11 mouse cellular contexts compared by ENCODE assay signal in genomic region chr13:32803701-32804345, GRCm38 (mm10). TPM values are rescaled to one million over a fixed set of nuclear protein-coding genes. Genes with fewer than 3 reads are reported as not detected.
DNase-seq lines count a peak whose midpoint lies in the region; ATAC-seq and TF ChIP-seq lines count a peak whose summit lies in the region.
"Had no signal": no experiment of that assay in that cellular context is flagged by ENCODE, and none has a peak within 500 bp of the region (broad histone marks: within the 10 kb centered on the region; RNA-seq: fewer than 3 reads in every experiment).

No protein-coding gene starts in this region.

- no peak for TF ChIP-seq CTCF in hindbrain, postnatal 0 days (IDR thresholded peaks at IDR 0.05; ENCODE audit: low read depth)
- no peak for TF ChIP-seq CTCF in midbrain, postnatal 0 days (IDR thresholded peaks at IDR 0.05)

- 67% methylated on average over 4 of the region's 4 CpGs for WGBS in kidney, embryonic 14.5 days
- 74% methylated on average over 4 of the region's 4 CpGs for WGBS in embryonic facial prominence, embryonic 11.5 days
- WGBS in hindbrain, postnatal 0 days = 66% methylated on average over 4 of the region's 4 CpGs
- 54% methylated on average over 4 of the region's 4 CpGs for WGBS in midbrain, postnatal 0 days

- H3K27me3 ChIP-seq in kidney, embryonic 14.5 days (ENCODE audit: control insufficient read depth, insufficient read depth, low read length) = no peaks in the 10 kb centered on the region
- no peaks in the 10 kb centered on the region for H3K27me3 ChIP-seq in embryonic facial prominence, embryonic 11.5 days (ENCODE audit: control insufficient read depth, insufficient read depth, low read length)
- no peaks in the 10 kb centered on the region for H3K27me3 ChIP-seq in hindbrain, postnatal 0 days (ENCODE audit: insufficient read depth, low read length)
- no peaks in the 10 kb centered on the region for H3K27me3 ChIP-seq in midbrain, postnatal 0 days (ENCODE audit: insufficient read depth, low read length)
- H3K27me3 ChIP-seq: Patski had no signal

- H3K9ac ChIP-seq in kidney, embryonic 14.5 days (ENCODE audit: low read depth, low read length) = peak overlapping the region; percentile 14; the same call in 1 of the 2 replicates
- H3K9ac ChIP-seq in embryonic facial prominence, embryonic 11.5 days (replicated peaks; ENCODE audit: low read length) = no peak overlapping the region
- H3K9ac ChIP-seq in hindbrain, postnatal 0 days (replicated peaks; ENCODE audit: low read length) = peak overlapping the region; percentile 85
- H3K9ac ChIP-seq in midbrain, postnatal 0 days (replicated peaks; ENCODE audit: low read length, poor library complexity, severe bottlenecking) = peak overlapping the region; percentile 95

- H3K9me3 ChIP-seq in kidney, embryonic 14.5 days (ENCODE audit: control insufficient read depth, low read length) = no peaks in the 10 kb centered on the region
- H3K9me3 ChIP-seq in embryonic facial prominence, embryonic 11.5 days (replicated peaks; ENCODE audit: control insufficient read depth, low read length) = no peaks in the 10 kb centered on the region
- no peaks in the 10 kb centered on the region for H3K9me3 ChIP-seq in hindbrain, postnatal 0 days (ENCODE audit: low read length)
- H3K9me3 ChIP-seq in midbrain, postnatal 0 days (ENCODE audit: low read length) = no peaks in the 10 kb centered on the region

- H3K4me2 ChIP-seq in kidney, embryonic 14.5 days (replicated peaks; ENCODE audit: low read depth, low read length) = peak overlapping the region; percentile 92
- peak overlapping the region; percentile 89 for H3K4me2 ChIP-seq in embryonic facial prominence, embryonic 11.5 days (ENCODE audit: low read depth, low read length)
- H3K4me2 ChIP-seq in hindbrain, postnatal 0 days (ENCODE audit: low read depth, low read length) = peak overlapping the region; percentile 70
- H3K4me2 ChIP-seq in midbrain, postnatal 0 days (ENCODE audit: low read depth, low read length, poor library complexity, severe bottlenecking) = peak overlapping the region; percentile 74

- H3K4me1 ChIP-seq in kidney, embryonic 14.5 days (ENCODE audit: control insufficient read depth, insufficient read depth, low read length) = peaks cover 10% of the 10 kb centered on the region; the same call in 1 of the 2 replicates
- no peaks in the 10 kb centered on the region for H3K4me1 ChIP-seq in embryonic facial prominence, embryonic 11.5 days (ENCODE audit: control insufficient read depth, insufficient read depth, low read length)
- peaks cover 13% of the 10 kb centered on the region for H3K4me1 ChIP-seq in hindbrain, postnatal 0 days (ENCODE audit: insufficient read depth, low read length)
- H3K4me1 ChIP-seq in midbrain, postnatal 0 days (ENCODE audit: insufficient read depth, low read length) = peaks cover 8% of the 10 kb centered on the region

- H3K27ac ChIP-seq in kidney, embryonic 14.5 days (ENCODE audit: low read depth, low read length) = no peak overlapping the region
- no peak overlapping the region for H3K27ac ChIP-seq in embryonic facial prominence, embryonic 11.5 days (replicated peaks; ENCODE audit: low read depth, low read length)
- no peak overlapping the region for H3K27ac ChIP-seq in hindbrain, postnatal 0 days
- no peak overlapping the region for H3K27ac ChIP-seq in midbrain, postnatal 0 days (ENCODE audit: low read depth, low read length)

- peaks cover 21% of the 10 kb centered on the region for H3K36me3 ChIP-seq in kidney, embryonic 14.5 days (ENCODE audit: control insufficient read depth, insufficient read depth, low read length)
- H3K36me3 ChIP-seq in embryonic facial prominence, embryonic 11.5 days (replicated peaks; ENCODE audit: control insufficient read depth, insufficient read depth, low read depth, low read length) = no peaks in the 10 kb centered on the region
- peaks cover 20% of the 10 kb centered on the region for H3K36me3 ChIP-seq in hindbrain, postnatal 0 days (ENCODE audit: insufficient read depth, low read length)
- H3K36me3 ChIP-seq in midbrain, postnatal 0 days (ENCODE audit: insufficient read depth, low read length) = peaks cover 21% of the 10 kb centered on the region

- no peak for DNase-seq in kidney, adult 11 months
- DNase-seq in embryonic facial prominence, embryonic 11.5 days (ENCODE audit: low spot score) = no peak
- no peak for DNase-seq in hindbrain, postnatal 0 days (ENCODE audit: low spot score)
- no peak for DNase-seq in midbrain, postnatal 0 days (ENCODE audit: low spot score)
- DNase-seq in layer of hippocampus, postnatal 36 days = no peak
- DNase-seq in cerebellum, adult 11-12 months = no peak
- DNase-seq: lung, postnatal 14 days; thymus, postnatal 25 days had no signal

- peak overlapping the region; percentile 84 for H3K4me3 ChIP-seq in kidney, embryonic 14.5 days (ENCODE audit: low read length)
- no peak overlapping the region for H3K4me3 ChIP-seq in embryonic facial prominence, embryonic 11.5 days (ENCODE audit: low read depth, low read length)
- peak overlapping the region; percentile 91 for H3K4me3 ChIP-seq in hindbrain, postnatal 0 days (ENCODE audit: low read length)
- peak overlapping the region; percentile 93 for H3K4me3 ChIP-seq in midbrain, postnatal 0 days (ENCODE audit: low read depth, low read length)

- no peak for ATAC-seq in kidney, embryonic 14.5 days (ENCODE audit: low FRiP score, low TSS enrichment)
- ATAC-seq in embryonic facial prominence, embryonic 11.5 days (replicated peaks; ENCODE audit: insufficient number of reproducible peaks, low FRiP score, low TSS enrichment, low read depth) = no peak
- no peak for ATAC-seq in hindbrain, postnatal 0 days
- ATAC-seq in midbrain, postnatal 0 days (ENCODE audit: low FRiP score) = no peak
- no peak for ATAC-seq in cerebellum, adult (ENCODE audit: insufficient number of reproducible peaks, low FRiP score, low TSS enrichment)
- ATAC-seq: Patski had no signal

RNA-seq across cellular contexts. Expression of gene D930007J09Rik, which starts 1.2 kb away (rescaled TPM):
- polyA plus RNA-seq in kidney, embryonic 14.5 days (2014; fragmentation: Nextera tagmentation; extraction: Ambion mirVana) = not detected in 2 replicates
- not detected in 2 replicates for polyA plus RNA-seq in embryonic facial prominence, embryonic 11.5 days (2014; fragmentation: Nextera tagmentation; extraction: Ambion mirVana)
- total RNA-seq in hindbrain, postnatal 0 days (2014; rRNA removed) = not detected in 2 replicates
- polyA plus RNA-seq in hindbrain, postnatal 0 days (2015; fragmentation: Nextera tagmentation; extraction: Ambion mirVana) = not detected in 2 replicates
- not detected in 2 replicates for total RNA-seq in midbrain, postnatal 0 days (2014; rRNA removed)
- polyA plus RNA-seq in midbrain, postnatal 0 days (2015; fragmentation: Nextera tagmentation; extraction: Ambion mirVana) = not detected in 2 replicates
- 1 to 10 TPM in 1 of 2 experiments, not detected in 1; 1.1 TPM for total RNA-seq in layer of hippocampus, postnatal 36 days (2021)
- polyA plus RNA-seq: Patski had no signal

RNA-seq across cellular contexts. Expression of gene Wrnip1, which starts 2.0 kb away (rescaled TPM):
- polyA plus RNA-seq in kidney, embryonic 14.5 days (2014; fragmentation: Nextera tagmentation; extraction: Ambion mirVana) = 14.1 and 19.0 TPM in 2 replicates
- 13.3 and 14.5 TPM in 2 replicates for polyA plus RNA-seq in embryonic facial prominence, embryonic 11.5 days (2014; fragmentation: Nextera tagmentation; extraction: Ambion mirVana)
- 82.6 and 83.7 TPM in 2 replicates for total RNA-seq in hindbrain, postnatal 0 days (2014; rRNA removed)
- polyA plus RNA-seq in hindbrain, postnatal 0 days (2015; fragmentation: Nextera tagmentation; extraction: Ambion mirVana) = 29.0 and 29.9 TPM in 2 replicates
- 73.8 and 84.0 TPM in 2 replicates for total RNA-seq in midbrain, postnatal 0 days (2014; rRNA removed)
- 31.2 and 33.6 TPM in 2 replicates for polyA plus RNA-seq in midbrain, postnatal 0 days (2015; fragmentation: Nextera tagmentation; extraction: Ambion mirVana)
- 10 to 100 TPM; 60.6 to 61.5 TPM for total RNA-seq in layer of hippocampus, postnatal 36 days (2021)

RNA-seq across cellular contexts. Expression of gene Mylk4, which starts 20.1 kb away (rescaled TPM):
- 0.14 TPM in 1 of 2 replicates, not detected in the other for polyA plus RNA-seq in kidney, embryonic 14.5 days (2014; fragmentation: Nextera tagmentation; extraction: Ambion mirVana)
- polyA plus RNA-seq in embryonic facial prominence, embryonic 11.5 days (2014; fragmentation: Nextera tagmentation; extraction: Ambion mirVana) = 0.75 and 1.0 TPM in 2 replicates
- 0.47 TPM in 1 of 2 replicates, not detected in the other for total RNA-seq in hindbrain, postnatal 0 days (2014; rRNA removed)
- 0.06 and 0.11 TPM in 2 replicates for polyA plus RNA-seq in hindbrain, postnatal 0 days (2015; fragmentation: Nextera tagmentation; extraction: Ambion mirVana)
- total RNA-seq in midbrain, postnatal 0 days (2014; rRNA removed) = 0.14 TPM in 1 of 2 replicates, not detected in the other
- 0.05 and 0.31 TPM in 2 replicates for polyA plus RNA-seq in midbrain, postnatal 0 days (2015; fragmentation: Nextera tagmentation; extraction: Ambion mirVana)
- under 1 TPM; 0.05 to 0.43 TPM for total RNA-seq in layer of hippocampus, postnatal 36 days (2021)

RNA-seq across cellular contexts. Expression of gene Serpinb1a, which starts 47.2 kb away (rescaled TPM):
- 6.6 and 7.9 TPM in 2 replicates for polyA plus RNA-seq in kidney, embryonic 14.5 days (2014; fragmentation: Nextera tagmentation; extraction: Ambion mirVana)
- 0.74 and 0.99 TPM in 2 replicates for polyA plus RNA-seq in embryonic facial prominence, embryonic 11.5 days (2014; fragmentation: Nextera tagmentation; extraction: Ambion mirVana)
- 0.18 and 0.94 TPM in 2 replicates for total RNA-seq in hindbrain, postnatal 0 days (2014; rRNA removed)
- polyA plus RNA-seq in hindbrain, postnatal 0 days (2015; fragmentation: Nextera tagmentation; extraction: Ambion mirVana) = 4.4 and 5.0 TPM in 2 replicates
- total RNA-seq in midbrain, postnatal 0 days (2014; rRNA removed) = 2.0 and 4.3 TPM in 2 replicates
- 4.3 and 4.9 TPM in 2 replicates for polyA plus RNA-seq in midbrain, postnatal 0 days (2015; fragmentation: Nextera tagmentation; extraction: Ambion mirVana)
- total RNA-seq in layer of hippocampus, postnatal 36 days (2021) = 1 to 10 TPM; 3.4 to 4.4 TPM
